15 mouse cellular contexts compared by ENCODE assay signal in genomic region chr9:118510941-118511690, GRCm38 (mm10). TPM values are rescaled to one million over a fixed set of nuclear protein-coding genes. Genes with fewer than 3 reads are reported as not detected.
DNase-seq lines count a peak whose midpoint lies in the region; ATAC-seq and TF ChIP-seq lines count a peak whose summit lies in the region.
"Had no signal": no experiment of that assay in that cellular context is flagged by ENCODE, and none has a peak within 500 bp of the region (broad histone marks: within the 10 kb centered on the region; RNA-seq: fewer than 3 reads in every experiment).

No protein-coding gene starts in this region.

- no peak overlapping the region for H3K9ac ChIP-seq in CH12.LX (ENCODE audit: insufficient read depth, low read depth)
- no peak overlapping the region for H3K9ac ChIP-seq in intestine, embryonic 15.5 days
- H3K9ac ChIP-seq: hindbrain, embryonic 12.5 days; liver, embryonic 14.5 days had no signal

- H3K4me2 ChIP-seq in CH12.LX (ENCODE audit: insufficient read depth, low read depth, poor library complexity, severe bottlenecking) = no peak overlapping the region
- no peak overlapping the region; the same call in 1 of the 2 replicates for H3K4me2 ChIP-seq in intestine, embryonic 15.5 days (replicated peaks)
- H3K4me2 ChIP-seq: hindbrain, embryonic 12.5 days had no signal

- no peak for TF ChIP-seq POLR2A in CH12.LX (IDR thresholded peaks at IDR 0.05; ENCODE audit: low read depth, low read length)

- ATAC-seq in intestine, embryonic 15.5 days = 0 out of 2 replicates have a peak, but pooled peaks have one; percentile 8

- peaks cover 15 to 40% of the 10 kb centered on the region in 2 experiments for H3K36me3 ChIP-seq in CH12.LX (replicated peaks in 1 of 2; ENCODE audit: control insufficient read depth in 1 of 2, insufficient read depth in 1 of 2, low read length in 1 of 2)
- peaks cover 7% of the 10 kb centered on the region; the same call in 1 of the 2 replicates for H3K36me3 ChIP-seq in intestine, embryonic 15.5 days

- in situ Hi-C loops in CH12.LX (cut with MboI; ENCODE audit: low pct_ligation_motif_present, low pct_unique_long_range_greater_than_20kb, low sequenced_read_pairs) = no loop called here

- TF ChIP-seq CTCF in CH12.LX (conservative IDR thresholded peaks at IDR 0.05 in 1 of 2, IDR thresholded peaks at IDR 0.05 in 1 of 2; ENCODE audit: low read depth in 2 of 2, low read length in 2 of 2) = no peak

- DNase-seq in heart, adult 11 months = peak; percentile 90
- no peak for DNase-seq in heart, adult 18-20 months
- no peak for DNase-seq in CH12.LX (ENCODE audit: extremely low read depth)
- DNase-seq in kidney, postnatal 25 days = peak; percentile 69 to 83
- DNase-seq in adrenal gland, postnatal 4 days (ENCODE audit: low spot score in 2 of 2) = no peak
- no peak for DNase-seq in Muller cell, postnatal 12 days (ENCODE audit: inconsistent ontology term)
- no peak for DNase-seq in spleen, postnatal 10 days (ENCODE audit: low spot score in 2 of 2)
- DNase-seq: adrenal gland, adult 8-10 months; B cell, adult 2 months had no signal

- WGBS in intestine, embryonic 15.5 days = 62% methylated on average over 15 of the region's 15 CpGs

- no peak for TF ChIP-seq RAD21 in CH12.LX (IDR thresholded peaks at IDR 0.05; ENCODE audit: low read depth, low read length)

- H3K27ac ChIP-seq in CH12.LX (ENCODE audit: insufficient read depth, low read depth) = no peak overlapping the region
- H3K27ac ChIP-seq in intestine, embryonic 15.5 days = peak overlapping the region; percentile 40
- H3K27ac ChIP-seq: hindbrain, embryonic 12.5 days; liver, embryonic 14.5 days had no signal

- TF ChIP-seq EP300 in CH12.LX (IDR thresholded peaks at IDR 0.05; ENCODE audit: low read length) = no peak

- H3K4me1 ChIP-seq in CH12.LX (ENCODE audit: control insufficient read depth in 1 of 2, insufficient read depth in 2 of 2) = peaks cover 17 to 81% of the 10 kb centered on the region in 2 experiments
- peaks cover 34% of the 10 kb centered on the region for H3K4me1 ChIP-seq in intestine, embryonic 15.5 days (replicated peaks)

- dilution Hi-C loops in CH12.LX (cut with MboI; ENCODE audit: extremely low pct_ligation_motif_present, extremely low pct_unique_long_range_greater_than_20kb, low sequenced_read_pairs) = no loop called here

- peaks cover 66% of the 10 kb centered on the region for H3K79me2 ChIP-seq in CH12.LX (replicated peaks; ENCODE audit: control insufficient read depth, extremely low read depth, insufficient read depth, poor library complexity, severe bottlenecking)

- H3K4me3 ChIP-seq in CH12.LX (replicated peaks in 1 of 3; ENCODE audit: low read depth in 2 of 3, low read length in 2 of 3, poor library complexity in 1 of 3) = no peak overlapping the region
- H3K4me3 ChIP-seq in intestine, embryonic 15.5 days (replicated peaks) = no peak overlapping the region
- H3K4me3 ChIP-seq: hindbrain, embryonic 12.5 days had no signal

- H3K27me3 ChIP-seq in CH12.LX (replicated peaks) = no peaks in the 10 kb centered on the region
- H3K27me3 ChIP-seq in intestine, embryonic 15.5 days (replicated peaks) = no peaks in the 10 kb centered on the region
- H3K27me3 ChIP-seq: hindbrain, embryonic 12.5 days had no signal

- peaks cover 6% of the 10 kb centered on the region for H3K9me3 ChIP-seq in CH12.LX (replicated peaks; ENCODE audit: low read length)
- H3K9me3 ChIP-seq in intestine, embryonic 15.5 days = no peaks in the 10 kb centered on the region
- H3K9me3 ChIP-seq: hindbrain, embryonic 12.5 days had no signal

TF ChIP-seq in CH12.LX, 34 proteins besides CTCF, POLR2A, EP300 and RAD21:
- TF ChIP-seq ZMIZ1 (IDR thresholded peaks at IDR 0.05; ENCODE audit: low read depth, low read length) (no peak), MAX (IDR thresholded peaks at IDR 0.05; ENCODE audit: low read length) (no peak), MEF2A (IDR thresholded peaks at IDR 0.05; ENCODE audit: borderline replicate concordance, low read depth, low read length) (no peak), TCF12 (IDR thresholded peaks at IDR 0.05; ENCODE audit: low read depth, low read length) (no peak), BHLHE40 (IDR thresholded peaks at IDR 0.05; ENCODE audit: low read depth, low read length) (peak; percentile 47; the same call in 1 of the 2 replicates), ZC3H11A (IDR thresholded peaks at IDR 0.05; ENCODE audit: low read depth, low read length) (no peak), MAFK (IDR thresholded peaks at IDR 0.05; ENCODE audit: insufficient replicate concordance, low read length) (no peak)

RNA-seq across cellular contexts. Expression of gene Golga4, which starts 5.0 kb away (rescaled TPM):
- total RNA-seq in heart, adult 18-20 months (2021) = 100 to 1,000 TPM; 383 to 397 TPM
- total RNA-seq in CH12.LX (2012; rRNA removed) (32.7 and 33.1 TPM in 2 replicates), CH12.LX (2014; rRNA removed) (20.9 and 23.7 TPM in 2 replicates)
- 37.2 and 43.1 TPM in 2 replicates for polyA plus RNA-seq in CH12.LX (2012; ENCODE audit: insufficient read length, low read depth)
- 59.5 and 61.6 TPM in 2 replicates for polyA plus RNA-seq in intestine, embryonic 15.5 days (2015; fragmentation: Nextera tagmentation; extraction: Ambion mirVana)
- total RNA-seq in adrenal gland, postnatal 4 days (2021) = 100 to 1,000 TPM in 1 of 2 experiments, 10 to 100 TPM in 1; 99.9 to 110 TPM

RNA-seq across cellular contexts. Expression of gene Eomes, which starts 33.1 kb away (rescaled TPM):
- total RNA-seq in heart, adult 18-20 months (2021) = under 1 TPM; 0.07 to 0.10 TPM
- not detected in 2 replicates for total RNA-seq in CH12.LX (2012; rRNA removed)
- not detected in 2 replicates for total RNA-seq in CH12.LX (2014; rRNA removed)
- 0.07 TPM in 1 of 2 replicates, not detected in the other for polyA plus RNA-seq in CH12.LX (2012; ENCODE audit: insufficient read length, low read depth)
- polyA plus RNA-seq in intestine, embryonic 15.5 days (2015; fragmentation: Nextera tagmentation; extraction: Ambion mirVana) = 0.13 and 0.18 TPM in 2 replicates
- total RNA-seq in adrenal gland, postnatal 4 days (2021) = under 1 TPM in 1 of 2 experiments, not detected in 1; 0.51 TPM
- total RNA-seq: common myeloid progenitor, adult 5-6 weeks; megakaryocyte progenitor cell, adult 5-6 weeks; MEL had no signal

Comparison
In these comparisons a context has a peak if more than half of its experiments do, and no peak if none do; other contexts are left out.
1. DNase-seq: peak in heart, adult 11 months (single experiment) and kidney, postnatal 25 days (2 of 2); none in heart, adult 18-20 months (0 of 2), CH12.LX (single experiment), adrenal gland, postnatal 4 days (0 of 2), Muller cell, postnatal 12 days (single experiment) and spleen, postnatal 10 days (0 of 2).